Mouse (Mus musculus) embryo, embryonic 11 days (tissue): ENCODE results near the gene Ercc6l.
"Not testable (repeated sequence)": the region's sequence is repeated elsewhere in the genome, so short reads cannot be mapped to it uniquely, and the experiment has no call there.

Experiments used
- DNase-seq: peaks from one replicate; pipeline ENCODE4 v3.0.0-alpha.2; 2015

Gene Ercc6l

DNA sequence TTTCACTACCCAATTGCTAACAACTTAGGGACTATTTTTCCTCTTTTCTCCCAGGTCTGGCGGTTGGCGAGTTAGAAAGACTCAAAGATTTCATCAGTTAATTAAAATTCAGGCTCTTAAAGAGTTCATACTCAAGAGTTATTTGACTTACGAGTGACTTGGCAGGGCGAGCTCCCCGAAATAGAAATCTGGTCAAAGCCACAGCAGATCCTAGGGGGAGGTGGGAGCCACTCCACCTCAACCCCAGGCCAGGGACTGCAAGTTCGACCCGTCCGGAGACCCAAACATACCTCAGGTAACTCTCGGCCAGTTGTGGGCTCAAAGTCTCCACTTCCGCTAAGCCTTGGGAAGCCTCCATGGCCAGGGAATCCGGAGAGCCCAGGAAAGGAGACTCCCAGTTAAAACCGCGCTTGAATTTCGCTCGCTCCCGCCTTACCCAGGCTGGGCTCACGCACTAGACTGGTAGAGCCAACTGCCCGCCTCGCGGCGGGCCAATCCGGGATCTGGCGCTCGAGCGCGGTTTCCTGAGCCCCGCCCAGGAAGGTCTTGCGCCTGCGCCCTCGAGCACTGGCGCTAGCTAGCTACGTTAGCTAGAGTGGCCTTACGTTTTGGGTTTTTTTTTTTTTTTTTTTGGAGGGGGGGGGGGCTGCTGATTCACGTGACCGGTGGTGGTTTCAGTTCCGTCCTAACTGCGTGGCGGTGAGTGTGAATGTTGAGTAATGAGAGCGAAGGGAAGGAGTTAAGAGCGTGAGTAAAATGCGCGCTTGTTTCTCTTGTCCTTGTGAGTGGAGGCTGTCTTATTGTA, at the start of gene Ercc6l:
Ercc6l (minus strand) TSS at position 474 of the 805 bp plus-strand sequence.
- peak; percentile 95 for DNase-seq

DNA sequence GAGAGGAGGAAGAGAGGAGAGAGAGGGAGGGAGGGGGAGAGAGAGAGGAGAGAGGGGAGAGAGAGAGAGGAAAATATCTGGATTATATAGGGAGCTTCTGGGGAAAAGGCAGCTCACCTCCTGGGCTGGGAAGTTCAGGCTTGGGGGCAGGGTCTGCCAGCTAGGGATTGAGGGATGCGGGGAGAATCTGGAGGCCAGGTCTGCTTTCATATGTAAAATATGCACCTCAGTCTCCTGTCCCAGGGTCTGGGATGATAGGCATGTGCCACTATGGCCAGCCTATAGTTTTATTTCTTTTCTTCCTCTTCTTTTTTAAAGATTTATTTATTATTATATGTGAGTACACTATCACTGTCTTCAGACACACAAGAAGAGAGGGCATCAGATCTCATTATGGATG, 33.9 kb upstream of the Ercc6l start:
- DNase-seq: no peak

DNA sequence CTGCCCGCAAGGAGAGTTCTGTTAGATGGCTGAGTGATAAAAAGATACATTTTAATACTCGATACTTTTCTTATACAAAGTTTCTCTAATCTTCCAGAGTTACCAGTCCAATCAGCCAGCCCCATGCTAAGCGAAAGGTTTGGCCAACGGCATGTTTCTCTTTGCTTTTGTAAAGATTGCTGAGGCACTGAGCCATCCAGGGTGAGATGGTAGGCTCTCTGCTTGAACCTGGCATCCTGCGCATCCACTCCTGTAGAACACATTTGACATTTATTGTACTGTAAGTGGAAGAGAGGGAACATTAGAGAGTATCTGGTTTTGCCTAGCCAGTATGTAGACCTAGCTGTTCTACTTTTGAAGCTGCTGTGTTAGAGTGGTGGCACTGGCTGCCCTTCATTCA, 32.7 kb upstream of the Ercc6l start:
- DNase-seq: no peak

DNA sequence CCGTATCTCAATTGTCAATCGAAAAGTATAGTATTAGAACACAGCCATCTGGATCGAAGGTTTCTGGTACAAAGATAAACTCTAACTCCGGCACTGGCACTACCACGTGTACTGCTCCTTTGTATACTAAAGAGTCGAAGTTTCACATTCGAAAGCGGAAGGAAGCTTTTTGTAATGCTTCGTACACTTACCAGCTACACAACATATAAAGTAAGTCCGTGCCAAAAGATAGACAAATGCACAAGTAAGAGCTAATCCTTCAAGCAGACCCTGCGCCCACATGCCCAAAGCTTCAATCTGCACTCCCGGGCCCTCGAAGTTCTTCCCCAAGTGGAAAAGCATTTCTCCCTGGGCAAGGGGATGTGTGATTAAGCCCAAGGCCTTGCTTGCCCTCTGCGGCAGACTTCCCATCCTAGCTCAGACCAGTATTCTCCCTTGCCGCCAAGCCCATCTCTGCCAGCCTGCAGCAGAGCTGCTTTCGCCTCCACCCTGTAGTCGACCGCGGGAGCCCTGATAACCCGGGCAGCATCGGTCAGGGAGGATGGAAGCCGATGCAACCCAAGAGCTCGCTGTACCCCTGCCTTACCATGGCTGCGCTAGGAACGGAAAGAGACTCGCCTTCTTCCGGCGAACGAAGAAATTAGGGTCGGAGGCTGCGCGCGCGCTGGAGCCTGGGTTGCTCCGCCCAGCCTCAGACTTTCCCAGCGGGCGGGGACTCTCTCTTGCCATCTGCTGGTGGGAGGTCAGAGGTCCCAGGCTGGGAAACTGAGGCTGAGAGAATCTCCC, 32.0 kb upstream of the Ercc6l start, which contains the start of gene Rps4x:
Rps4x (minus strand) TSS at position 683 of the 786 bp plus-strand sequence.
- peak; percentile 89 for DNase-seq

DNA sequence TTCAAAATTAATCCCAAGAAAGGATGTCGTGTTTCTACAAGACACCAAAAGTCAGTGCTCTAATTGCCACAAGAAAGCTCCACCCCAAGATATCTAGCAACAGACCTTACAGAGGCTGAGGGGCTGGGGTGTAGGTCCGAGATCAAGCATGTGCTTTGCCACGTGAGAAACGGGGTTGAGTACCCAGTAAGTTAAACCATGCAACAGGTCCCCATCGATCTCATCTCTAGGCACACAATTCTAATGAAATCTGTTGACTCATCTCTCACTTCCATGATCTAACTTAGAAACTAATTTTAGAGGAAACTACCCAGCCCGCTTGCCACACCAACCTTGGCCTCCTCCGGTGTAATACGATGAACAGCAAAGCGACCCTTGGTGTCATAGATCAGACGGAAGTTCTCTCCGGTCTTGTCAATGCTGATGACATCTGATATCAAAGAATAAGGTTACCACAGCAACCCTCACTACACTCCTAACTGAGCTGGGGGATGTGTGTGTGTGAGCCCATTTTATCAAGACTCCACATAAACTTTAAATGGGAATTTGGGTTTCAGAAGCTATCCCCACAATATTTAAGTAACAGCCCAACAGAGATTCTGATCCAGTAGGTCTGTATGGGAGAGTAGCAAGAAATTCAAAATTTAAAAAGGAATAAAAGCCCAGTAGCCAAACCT, 30.3 kb upstream of the Ercc6l start:
- no peak for DNase-seq

DNA sequence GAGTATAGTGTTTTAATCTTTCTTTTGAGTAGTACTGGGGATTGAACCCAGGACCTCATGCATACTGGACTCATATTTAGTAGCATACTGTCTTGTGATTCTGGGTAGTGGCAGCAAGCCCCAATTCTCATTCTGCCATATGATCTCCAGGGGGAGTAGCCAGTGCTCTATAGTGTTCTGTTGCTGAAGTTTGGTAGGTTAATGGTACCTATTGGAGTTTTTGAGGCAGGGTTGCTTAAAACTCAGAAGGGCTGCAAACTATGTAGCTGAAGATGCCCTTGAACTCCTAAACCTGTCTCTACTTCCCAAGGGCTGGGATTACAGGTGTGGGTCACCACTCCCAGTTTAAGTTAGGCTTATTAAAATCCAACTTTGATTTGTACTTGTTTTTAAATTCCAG, 25.7 kb upstream of the Ercc6l start:
- no peak for DNase-seq

DNA sequence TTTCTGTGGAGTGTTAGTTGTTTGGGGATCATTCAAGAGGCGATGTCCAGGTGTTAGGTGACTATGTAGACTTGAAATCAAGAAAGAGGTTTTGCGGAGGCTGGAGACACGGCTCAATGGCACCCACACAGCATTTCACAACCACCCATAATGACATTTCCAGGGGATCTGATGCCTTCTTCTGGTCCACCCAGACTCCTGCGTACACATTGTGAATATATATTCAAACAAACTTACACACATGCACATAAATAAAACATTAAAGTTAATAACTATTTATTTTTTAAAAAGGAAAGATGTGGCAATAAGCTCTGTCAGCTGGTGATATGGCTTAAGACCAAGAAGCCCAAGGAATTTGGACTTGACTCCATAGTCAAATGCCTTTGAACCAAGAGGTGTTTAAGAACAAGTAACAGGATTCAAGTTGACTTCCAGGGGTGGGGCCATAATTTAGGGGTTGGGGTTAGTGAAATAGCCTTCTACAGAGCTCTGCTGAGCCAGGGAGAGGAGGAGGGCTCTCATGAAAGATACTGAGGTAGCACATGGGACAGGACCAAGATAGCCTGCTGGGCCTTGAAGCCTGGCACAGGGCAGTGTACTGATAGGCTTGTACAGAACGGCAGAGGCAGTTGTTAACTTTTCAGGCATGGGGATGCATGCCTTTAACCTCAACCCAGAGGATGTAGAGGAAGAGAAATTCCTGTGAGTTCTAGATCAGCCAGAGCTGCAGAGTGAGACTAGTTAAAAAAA, 18.8 kb upstream of the Ercc6l start:
- no peak for DNase-seq

DNA sequence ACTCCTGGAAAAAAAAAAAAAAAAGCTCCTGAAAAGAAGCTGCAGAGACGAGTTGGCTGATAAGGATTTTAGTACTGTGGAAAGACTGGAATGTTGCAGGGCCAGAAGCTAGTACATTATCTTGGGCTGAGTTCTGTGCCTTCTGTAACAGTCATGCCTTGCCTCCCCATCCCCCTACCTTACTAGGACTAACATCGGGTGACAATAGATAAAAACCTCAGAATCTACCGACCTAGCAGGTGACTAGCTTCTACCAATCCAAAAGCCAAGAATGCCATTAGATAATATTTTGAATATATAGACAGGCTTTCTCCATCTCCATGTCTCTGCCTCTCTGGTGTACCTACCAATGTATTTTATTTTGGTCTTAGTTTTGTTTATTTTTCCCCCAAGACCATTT, 14.0 kb upstream of the Ercc6l start:
- no peak for DNase-seq

DNA sequence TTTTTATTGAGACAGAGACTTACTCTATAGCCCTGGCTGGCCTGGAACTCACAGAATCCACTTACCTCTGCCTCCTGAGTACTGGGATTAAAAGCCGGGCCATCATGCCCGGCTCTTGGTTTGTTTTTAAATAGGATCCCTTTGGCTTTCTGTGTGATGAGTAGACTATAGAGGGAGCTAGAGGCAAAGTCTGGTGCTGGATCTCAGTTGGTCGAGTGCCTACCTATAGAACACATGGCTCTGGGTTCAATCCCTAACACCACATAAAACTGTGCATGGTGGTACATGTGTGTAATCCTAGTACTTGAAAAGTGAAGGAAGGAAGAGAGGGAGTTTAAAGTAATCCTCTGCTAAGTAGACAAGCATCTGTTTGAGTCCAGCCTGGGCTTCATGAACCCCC, 13.2 kb upstream of the Ercc6l start:
- DNase-seq: no peak

DNA sequence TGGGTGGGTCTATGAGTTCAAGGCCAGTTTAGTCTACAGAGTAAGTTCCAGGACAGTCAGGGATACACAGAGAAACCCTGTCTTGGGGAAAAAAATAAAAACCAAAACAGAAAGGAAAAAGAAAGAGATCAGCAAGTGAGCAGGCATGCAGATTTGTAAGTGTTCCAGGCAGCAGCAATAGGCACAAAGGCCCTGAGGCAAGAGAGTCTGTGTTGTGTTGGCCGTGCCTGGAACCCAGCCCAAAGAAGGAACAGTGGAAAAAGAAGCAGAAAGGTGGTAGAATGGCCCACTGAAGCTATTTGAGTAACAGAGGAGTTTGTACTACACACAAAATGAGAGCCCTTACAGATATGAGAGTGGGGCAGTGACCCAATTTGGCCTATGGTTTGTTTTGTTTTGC, 12.8 kb upstream of the Ercc6l start:
- DNase-seq: no peak

DNA sequence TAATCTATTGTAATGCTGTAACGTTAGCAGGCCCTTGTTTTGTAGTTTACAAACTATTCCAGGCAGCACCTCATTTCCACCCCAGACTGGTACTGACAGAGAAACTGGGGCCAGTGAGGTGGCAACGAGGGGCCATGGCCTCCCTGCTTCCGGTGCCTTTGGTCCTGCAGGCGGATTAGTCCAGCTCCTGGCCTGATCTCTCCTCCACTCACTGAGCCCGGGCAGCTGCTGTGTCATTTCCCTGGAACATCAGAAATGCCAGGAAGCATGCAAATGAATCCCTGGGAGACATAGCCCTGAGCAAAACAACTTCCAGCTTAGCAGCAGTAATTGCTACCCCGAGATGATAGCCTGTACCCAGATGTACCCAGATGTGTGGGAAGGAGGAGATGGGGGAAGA, 10.1 kb upstream of the Ercc6l start:
- DNase-seq: peak; percentile 41

DNA sequence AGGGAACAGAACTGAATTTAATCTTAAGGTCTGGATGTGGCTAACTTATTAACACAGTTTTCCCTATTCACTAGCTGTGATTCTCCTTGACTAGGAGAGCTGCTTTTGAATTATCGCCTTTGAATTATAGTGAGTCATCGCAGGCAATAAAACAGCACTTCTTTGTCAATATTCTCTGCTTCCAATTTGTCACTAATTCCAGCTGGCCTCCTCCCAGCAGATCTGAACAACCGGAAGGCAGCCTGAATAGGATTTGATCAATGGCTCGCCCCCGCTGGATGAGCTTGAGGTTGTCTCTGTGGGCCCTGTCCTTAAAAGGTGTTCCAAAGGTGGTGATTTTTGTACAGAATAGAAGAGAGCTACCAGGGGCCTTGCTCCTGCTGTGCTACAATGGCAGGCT, 9.6 kb upstream of the Ercc6l start:
- no peak for DNase-seq

DNA sequence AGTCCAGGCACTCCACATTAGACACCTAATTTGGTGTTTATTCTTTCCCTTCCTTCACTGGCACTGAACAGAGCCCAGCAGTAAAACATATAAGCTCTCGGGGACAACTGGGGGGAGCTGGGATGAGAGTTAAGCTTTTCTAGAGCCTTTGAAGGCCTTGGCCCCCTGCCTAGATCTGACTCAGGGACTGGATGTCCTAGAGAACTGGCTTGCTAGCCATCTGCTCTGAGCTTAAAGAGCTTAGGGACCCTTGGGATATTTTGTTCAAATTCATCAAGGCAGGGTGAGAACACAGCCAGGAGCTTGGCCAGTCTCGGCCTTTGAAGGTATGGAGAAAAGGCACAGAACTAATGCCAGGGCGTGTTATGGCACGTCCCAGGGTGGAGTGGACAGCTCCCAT, 6.6 kb upstream of the Ercc6l start:
- DNase-seq: no peak

DNA sequence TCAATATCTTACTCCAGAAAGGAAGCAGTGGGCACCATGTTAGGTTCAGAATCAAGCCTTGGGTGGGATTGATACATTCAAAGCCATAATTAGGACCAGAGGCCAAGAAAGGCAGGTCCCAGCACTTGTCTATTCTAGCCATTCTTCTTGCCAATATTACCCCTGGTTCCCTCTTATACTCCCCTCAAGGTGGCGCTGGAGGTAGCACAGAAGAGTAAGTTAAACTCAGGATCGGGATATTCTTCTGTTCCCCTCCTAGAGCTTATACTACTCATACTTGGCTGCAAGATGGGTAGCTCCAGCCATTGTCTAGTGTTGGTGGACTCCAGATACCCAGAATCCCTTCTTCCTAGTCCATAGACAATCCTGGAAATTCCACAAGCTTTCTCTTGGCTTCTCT, 6.2 kb upstream of the Ercc6l start:
- DNase-seq: no peak

DNA sequence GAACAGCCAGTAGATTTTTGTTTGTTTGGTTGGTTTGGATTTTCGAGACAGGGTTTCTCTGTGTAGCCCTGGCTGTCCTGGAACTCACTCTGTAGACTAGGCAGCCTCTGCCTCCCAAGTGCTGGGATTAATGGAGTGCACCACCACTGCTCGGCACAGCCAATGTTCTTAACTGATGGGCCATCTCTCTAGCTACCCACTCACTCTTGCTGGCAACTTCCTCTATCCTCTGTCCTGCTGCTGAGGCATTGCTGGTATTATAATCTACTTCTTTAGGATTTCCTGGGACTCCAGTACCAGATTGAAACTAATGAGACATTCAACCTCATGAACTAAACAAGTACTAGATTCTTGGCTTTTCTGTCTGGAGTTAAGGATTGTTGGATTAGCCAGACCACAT, 3.6 kb upstream of the Ercc6l start:
- DNase-seq: no peak

DNA sequence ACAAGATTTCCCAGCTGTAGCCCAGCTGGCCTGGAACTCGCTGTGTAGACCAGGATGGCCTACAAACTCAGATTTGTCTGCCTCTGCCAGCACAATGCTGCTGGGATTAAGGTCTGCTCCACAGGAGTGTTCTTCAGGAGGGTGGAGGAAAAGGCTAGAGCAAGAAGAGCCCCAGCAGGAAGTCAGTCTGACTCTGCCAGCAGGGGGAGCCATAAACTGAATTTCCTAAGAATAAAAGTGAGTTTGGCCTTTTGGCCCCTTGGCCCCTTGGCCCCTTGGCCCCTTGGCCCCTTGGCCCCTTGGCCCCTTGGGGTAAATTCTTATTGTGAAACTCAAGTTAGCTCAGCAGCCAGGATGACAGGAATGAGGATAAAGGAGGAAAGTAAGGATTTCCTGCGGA, 2.9 kb upstream of the Ercc6l start:
- DNase-seq: peak; percentile 23

DNA sequence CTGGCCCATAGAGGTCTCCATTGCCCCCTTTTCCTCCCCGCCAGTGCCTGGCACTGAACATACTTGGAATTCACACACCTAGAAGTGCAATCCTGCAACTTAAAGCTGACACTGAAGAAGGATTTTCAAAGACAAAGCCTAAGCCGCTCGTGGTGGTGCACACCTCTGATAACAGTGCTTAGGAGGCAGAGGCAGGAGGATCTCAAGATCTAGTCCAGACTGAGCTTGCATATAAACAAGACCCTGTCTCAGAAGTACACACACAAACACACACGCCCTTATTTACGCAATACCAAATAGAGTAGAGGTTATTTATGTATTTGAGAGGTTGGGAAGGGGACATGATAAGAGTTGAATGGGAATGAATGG, 516 bp upstream of the Ercc6l start:
- DNase-seq: no peak

DNA sequence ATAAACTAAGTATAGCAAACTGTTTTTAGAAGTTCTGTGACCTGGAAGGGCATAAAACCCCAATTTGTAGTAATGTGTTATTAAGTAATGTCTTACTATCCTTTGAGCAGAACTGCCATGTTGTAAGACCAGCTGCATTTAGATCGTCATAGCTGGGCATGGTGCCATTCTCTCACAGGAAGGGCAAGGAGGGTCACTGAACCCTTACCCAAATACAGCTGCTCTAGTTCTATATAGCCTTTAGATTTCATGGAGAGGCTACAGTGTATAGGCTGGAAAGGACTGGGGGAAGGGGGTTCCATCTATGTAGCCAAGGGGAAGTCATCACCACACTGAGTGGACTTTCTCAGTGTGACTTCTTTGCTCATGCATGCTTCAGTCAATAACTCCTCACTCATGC, 15.7 kb downstream of the Ercc6l start:
- no peak for DNase-seq

DNA sequence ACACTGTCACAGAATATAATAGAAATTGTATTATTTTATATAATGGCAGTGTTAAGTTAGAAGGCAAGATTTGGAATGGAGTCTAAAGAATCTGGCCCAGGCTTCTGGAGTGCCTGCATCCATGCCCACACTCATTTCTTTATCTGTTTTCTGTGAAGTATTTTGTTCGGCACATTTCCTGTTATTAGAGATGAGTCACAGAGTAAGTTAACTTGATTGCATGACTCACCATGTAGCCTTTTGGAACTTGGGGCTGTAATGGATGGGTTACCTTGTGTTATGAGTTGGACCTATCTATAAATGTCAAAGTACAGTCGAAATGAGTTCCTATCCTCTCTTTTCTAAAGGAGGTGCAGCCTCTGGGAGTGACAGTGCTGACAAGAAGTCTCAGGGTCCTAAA, 35.6 kb downstream of the Ercc6l start:
- DNase-seq: no peak

DNA sequence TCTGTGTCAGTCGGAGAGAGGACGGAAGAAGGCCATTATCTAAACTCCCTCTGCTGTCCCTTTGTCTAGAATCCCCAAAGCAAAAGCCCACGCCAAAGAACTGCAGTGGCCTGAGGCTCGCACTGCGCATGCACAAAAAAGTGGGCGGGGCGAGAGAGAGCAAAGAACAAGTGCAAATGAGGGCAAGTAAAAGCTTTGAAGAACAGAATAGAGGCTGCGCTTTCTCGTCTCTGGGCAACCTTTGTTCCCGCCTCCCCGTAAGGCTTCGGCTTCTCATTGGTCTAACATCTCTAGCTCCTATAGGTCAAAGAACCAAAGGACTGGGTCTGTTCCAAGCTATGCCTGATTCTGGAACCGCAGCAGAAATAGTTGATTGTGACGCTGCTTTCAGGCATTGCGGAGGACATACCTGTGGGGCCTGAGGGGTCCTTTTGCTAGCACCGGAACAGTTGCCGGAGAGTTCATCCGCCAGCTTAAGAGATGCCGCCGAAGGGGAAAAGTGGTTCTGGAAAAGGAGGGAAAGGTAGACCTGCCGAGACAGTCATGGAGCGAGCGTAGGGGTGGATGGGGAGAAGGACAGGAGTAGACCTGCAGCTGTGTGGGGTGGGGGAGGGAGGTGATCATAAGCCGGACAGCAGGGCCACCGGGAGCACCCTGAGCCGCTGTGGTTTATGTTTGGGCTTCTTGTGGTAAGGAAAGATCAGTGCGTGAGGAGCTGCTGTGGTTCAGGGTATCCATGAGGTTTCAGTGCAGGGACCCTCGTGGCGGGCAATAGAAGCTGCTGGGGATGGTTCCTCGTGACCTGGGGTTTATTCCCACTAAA, 37.6 kb downstream of the Ercc6l start, which contains the start of gene Pin4:
Pin4 (plus strand) TSS at position 406 of the 823 bp plus-strand sequence.
- DNase-seq: peak; percentile 92

DNA sequence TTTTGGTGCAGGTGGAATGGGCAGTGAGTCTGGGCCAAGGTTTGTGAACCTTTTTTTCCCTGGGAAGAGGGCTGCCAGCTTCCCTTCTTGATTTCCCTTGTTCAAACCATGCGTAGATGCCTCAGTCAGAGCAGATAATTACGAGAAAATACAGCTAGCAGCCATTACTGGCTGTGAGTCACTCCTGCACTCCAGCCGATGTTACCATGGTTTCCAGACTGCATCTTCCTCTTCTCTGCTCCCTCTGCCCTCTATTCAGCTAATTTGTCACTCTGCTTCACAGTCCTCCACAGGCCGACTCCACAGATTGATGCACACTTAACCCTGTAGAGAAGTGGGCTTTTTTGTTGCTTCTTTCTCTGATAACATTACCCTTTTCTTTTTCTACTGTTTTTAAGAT, 41.2 kb downstream of the Ercc6l start:
- DNase-seq: peak; percentile 7

DNA sequence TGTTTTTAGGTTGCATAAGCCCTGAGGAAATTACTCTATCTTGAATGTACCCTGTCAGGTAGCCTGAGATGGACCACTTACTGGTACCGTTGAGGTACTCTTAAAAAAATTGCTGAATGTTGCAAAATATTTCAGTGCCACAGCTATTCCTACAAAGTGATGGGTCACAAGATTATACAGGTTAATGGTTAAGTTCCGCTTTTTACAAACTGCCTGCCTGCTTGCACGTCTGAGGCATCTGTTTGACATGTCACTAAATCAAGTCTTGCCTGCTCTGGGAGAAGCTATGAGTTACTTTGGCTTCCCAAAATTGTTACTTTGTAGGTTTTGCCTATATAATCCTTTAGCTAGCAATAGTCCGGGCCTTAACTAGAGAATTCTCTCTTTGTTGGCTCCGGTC, 47.5 kb downstream of the Ercc6l start:
- DNase-seq: not testable (repeated sequence)
